Mouse (Mus musculus) gastrocnemius, postnatal 14 days (tissue): ENCODE measurements around the gene Syce3. TPM values are rescaled to one million over a fixed set of nuclear protein-coding genes. Genes with fewer than 3 reads are reported as not detected.

ENCODE experiments used
- DNase-seq: peaks from one replicate; pipeline ENCODE4 v3.0.0; 2021; ENCODE audit warnings: mixed read lengths
- intact Hi-C: fragments of 180-260 bp; cut with DNase I; formaldehyde crosslinking; loops from one replicate; pipeline ENCODE4 v1.15.1; 2025; ENCODE audit warnings: low total_unique reads
- total RNA-seq, 2 experiments: library from RNA; stranded (reverse); gene quantifications; 2 replicates each; pipeline ENCODE4 v1.2.3; 2021

Gene Syce3
- total RNA-seq, 2 experiments from 2014 or later: not detected

DNA sequence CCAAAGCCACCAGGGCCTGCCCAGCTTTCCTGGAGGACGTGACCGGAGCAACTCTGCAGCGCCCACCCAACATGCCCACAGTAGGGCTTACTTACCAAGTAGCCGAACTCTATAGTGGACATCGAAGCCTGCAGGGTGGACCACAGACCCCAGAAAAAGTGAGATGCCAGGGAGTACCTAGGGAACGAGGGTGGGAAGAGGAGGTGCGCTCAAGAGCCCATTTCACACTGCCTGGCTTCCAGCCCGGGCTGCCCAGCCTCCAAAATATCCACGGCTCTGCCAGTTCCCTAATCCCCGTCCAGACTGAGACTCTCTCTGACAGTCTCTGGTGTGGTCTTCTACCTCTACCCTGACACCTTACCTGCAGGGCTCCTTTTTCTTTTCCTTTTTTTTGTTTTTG lies 16.4 kb upstream of the Syce3 start:
- no peak for DNase-seq
- intact Hi-C loops: no loop called here

DNA sequence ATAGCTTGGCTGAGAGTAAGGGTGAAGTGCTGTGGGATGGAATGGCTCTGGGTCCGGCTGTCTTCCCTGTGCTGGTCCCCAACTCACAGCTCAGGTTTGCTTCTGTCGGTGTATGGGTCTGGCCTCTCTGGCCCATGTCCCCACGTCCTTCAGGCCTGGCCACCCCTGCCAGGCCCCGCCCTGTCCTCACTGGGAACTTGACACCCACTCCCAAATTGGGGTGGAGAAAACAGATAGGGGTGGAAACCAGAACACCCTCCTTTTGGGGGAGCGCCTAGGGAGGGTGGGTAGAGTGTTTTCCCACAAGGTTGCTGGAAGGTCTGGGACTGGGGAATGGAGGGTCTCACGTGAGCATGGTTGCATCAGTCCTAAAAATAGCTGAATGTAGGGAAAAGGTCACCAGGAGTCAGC lies 15.4 kb upstream of the Syce3 start, which contains the start of gene Cpt1b:
Cpt1b (minus strand) TSS at position 153 of the 411 bp plus-strand sequence.
- peak; percentile 67 for DNase-seq

GRCm38 (mm10) chr15:89424621-89425020 lies 14.3 kb upstream of the Syce3 start:
- intact Hi-C loops: no loop called here
- no peak for DNase-seq

More for the DNA sequence above, 15.4 kb upstream of the Syce3 start, which contains the start of gene Cpt1b:
- intact Hi-C loops: no loop called here

DNA sequence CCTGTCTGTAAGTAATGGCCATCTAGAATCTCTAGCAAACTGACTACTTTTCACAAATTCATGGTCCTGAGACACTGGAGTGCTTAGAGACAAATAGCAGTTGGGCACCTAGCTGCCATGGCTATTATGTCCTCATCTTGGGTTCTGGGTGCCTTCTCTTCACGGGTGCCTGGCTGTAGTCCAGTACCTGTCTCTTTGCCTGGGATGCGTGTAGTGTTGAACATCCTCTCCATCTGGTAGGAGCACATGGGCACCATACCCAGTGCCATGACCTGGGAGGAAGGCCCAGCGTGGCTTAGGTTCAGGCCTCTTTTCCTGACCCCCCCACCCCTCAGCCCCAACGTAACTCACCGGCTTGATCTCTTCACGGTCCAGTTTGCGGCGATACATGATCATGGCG lies 11.6 kb upstream of the Syce3 start:
- intact Hi-C loops: no loop called here
- DNase-seq: no peak

DNA sequence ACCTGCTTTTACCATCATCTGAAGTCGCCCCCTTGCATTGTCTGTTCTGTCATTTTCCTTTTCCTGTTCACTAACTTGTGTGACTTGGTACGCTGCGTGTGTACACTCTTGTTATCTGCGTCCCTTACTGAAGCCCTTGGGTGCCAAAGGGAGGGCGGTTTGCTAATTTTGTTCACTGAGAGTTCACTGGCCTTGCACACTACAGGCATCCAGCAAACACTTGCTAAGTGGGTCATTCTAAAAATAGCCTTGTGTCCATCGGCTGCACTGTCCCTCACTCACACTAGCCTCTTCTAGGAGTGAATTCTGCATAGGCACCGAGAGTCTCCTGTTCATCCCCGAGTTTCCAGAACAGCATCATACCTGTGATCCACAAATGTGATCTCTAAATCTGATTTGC lies 5.0 kb upstream of the Syce3 start:
- no peak for DNase-seq
- intact Hi-C loops: no loop called here

DNA sequence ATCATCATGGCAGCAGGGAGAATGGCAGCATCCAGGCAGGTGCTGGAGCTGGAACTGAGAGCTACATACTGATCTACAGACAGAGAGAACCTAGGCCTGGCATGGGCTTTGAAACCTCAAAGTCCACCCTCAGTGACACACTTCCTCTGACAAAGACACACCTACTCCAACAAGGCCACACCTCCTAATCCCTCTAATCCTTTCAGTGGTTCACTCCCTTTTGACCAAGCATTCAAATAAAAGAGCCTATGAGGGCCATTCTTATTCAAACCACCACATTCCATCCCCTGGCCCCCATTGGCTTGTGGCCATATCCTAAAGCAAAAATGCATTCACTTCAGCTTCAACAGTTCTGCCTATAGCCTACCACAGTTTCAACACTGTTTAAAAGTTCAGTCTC lies 3.6 kb downstream of the Syce3 start:
- intact Hi-C loops: no loop called here
- no peak for DNase-seq

GRCm38 (mm10) chr15:89404831-89405623 lies 5.3 kb downstream of the Syce3 start:
- intact Hi-C loops: no loop called here
- no peak for DNase-seq

DNA sequence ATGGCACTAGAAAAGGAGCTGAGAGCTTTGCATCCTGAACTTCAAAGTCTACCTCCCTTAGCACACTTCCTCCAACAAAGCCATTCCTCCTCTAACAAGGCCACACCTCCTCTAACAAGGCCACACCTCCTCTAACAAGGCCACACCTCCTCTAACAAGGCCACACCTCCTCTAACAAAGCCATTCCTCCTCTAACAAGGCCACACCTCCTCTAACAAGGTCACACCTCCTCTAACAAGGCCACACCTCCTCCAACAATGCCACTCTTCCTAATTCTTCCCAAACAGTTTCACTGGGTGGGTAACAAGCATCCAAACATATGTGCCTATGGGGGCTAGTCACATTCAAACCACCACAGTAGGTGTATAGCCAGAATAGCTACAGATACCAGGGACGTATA lies 7.8 kb downstream of the Syce3 start:
- intact Hi-C loops: no loop called here

DNA sequence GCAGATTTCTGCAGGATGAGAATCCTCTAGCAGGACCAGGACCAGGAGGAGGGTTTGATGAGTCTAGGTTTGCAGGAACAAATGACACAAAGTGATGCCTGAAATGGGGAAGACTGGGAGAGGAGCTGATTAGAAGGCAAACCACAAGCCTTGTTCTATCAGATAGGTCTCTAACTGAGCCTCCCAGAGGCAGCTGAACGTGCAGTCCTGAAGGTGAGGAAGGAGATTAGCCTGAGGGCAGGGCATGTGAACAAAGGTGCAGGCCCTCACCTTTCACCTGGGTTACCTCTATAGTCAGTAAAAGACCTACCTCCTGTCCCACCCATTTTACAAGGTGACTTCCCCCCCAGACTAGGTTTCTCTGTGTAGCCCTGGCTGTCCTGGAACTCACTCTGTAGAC lies 10.6 kb downstream of the Syce3 start:
- DNase-seq: no peak
- intact Hi-C loops: no loop called here

More for the DNA sequence above, 7.8 kb downstream of the Syce3 start:
- no peak for DNase-seq

GRCm38 (mm10) chr15:89398146-89398545 lies 12.2 kb downstream of the Syce3 start:
- intact Hi-C loops: no loop called here
- DNase-seq: no peak

DNA sequence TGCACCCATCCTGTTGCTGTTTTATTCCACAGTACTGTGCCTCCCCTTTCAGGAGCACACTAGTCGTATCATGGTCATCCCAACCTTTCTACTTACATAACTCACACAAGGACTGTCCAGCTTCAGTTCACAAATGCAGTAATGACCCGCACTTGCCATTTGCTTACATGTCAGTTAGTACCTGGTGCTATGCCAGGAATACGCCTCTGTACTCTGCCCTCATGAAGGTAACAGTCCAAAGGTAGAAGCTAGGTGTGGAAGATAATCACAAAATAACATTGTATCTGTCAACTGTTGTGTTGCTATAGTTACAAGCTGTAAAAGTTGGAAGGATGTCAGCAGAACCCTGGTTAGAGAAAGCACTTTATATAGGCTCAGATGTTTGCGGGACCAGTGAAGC lies 13.4 kb downstream of the Syce3 start:
- intact Hi-C loops: no loop called here
- DNase-seq: no peak

DNA sequence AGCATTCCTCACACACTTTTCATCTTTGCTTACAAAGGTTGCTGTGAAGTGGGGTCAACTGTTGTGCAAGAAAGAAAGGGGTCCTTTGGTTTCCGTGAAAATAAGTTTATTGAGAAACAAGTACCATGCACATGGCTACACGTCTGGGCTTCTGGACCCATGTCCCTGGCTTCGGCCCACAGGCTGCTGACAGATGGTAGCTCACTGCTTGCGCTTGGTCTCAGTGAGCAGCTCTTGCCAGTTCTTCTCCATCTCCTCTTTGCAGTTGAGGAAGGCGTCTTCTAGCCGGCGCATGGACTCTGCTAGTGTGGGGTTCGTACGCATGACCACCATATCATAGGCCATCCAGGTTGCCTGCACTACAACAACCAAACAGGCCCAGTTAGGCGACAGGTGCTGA lies 20.2 kb downstream of the Syce3 start:
- DNase-seq: no peak
- intact Hi-C loops: no loop called here

- no peak for DNase-seq
- intact Hi-C loops: no loop called here
These were observed 23.2 kb downstream of the Syce3 start for GRCm38 (mm10) chr15:89387127-89387526.

- intact Hi-C loops: no loop called here
- DNase-seq: no peak
These were observed 25.7 kb downstream of the Syce3 start, which contains the start of gene Klhdc7b for GRCm38 (mm10) chr15:89384617-89385016. Klhdc7b (plus strand) TSS chr15:89384917.

DNA sequence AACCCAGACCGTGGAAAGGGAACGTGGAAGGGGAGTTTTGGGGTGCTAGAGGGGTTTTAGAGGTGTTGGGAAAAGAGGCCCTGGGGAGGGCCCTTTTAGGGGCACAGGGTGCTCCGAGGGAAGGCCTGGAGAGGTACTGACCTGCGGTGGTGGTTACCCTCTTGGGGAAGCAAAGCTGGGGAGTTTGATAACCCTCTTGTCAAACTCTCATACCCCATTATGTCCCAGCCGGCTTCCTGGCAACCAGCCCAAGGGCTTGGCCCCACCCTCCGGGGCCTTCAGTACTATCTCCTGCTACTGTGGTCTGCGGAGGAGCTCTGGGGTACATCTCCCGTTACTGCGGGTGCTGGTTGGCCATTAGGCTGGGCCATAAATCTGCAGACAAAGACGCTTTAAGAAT lies 30.9 kb downstream of the Syce3 start:
- no peak for DNase-seq
- intact Hi-C loops: no loop called here

DNA sequence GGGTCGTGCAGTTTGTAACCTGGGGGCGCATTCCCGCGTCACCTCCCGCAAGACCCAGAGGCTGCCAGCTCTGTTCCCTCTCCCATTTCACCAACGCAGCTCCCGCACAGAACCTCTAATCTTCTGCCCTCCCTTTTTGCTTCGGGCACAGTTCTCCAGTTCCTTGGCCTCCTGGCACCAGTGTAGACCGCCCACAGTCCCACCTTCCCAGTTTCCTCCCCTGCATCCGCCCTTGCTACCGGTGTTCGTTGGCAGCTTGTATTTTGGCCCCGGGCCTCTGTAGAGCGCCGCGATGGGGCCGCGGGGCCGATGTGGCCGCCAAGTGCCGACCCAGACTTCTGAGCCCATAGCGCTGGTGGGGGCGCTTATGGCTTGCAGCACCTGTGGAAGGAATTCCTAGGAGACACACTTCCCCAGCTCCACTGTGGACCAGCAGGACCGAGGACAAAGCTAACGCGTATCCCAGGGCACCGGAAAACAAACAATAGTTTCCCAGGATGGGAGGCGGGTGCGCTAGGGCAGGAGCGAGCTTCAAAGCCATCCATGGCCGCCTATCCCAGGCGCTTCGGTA lies 31.4 kb downstream of the Syce3 start, which contains the start of gene Odf3b:
Odf3b (minus strand) TSS at position 452 of the 571 bp plus-strand sequence.
- DNase-seq: no peak
- intact Hi-C loops: no loop called here

GRCm38 (mm10) chr15:89377938-89378828 lies 32.1 kb downstream of the Syce3 start:
- DNase-seq: no peak
- intact Hi-C loops: no loop called here

- intact Hi-C loops: no loop called here
These were observed 32.9 kb downstream of the Syce3 start for GRCm38 (mm10) chr15:89377362-89377761.

GRCm38 (mm10) chr15:89376957-89377356 lies 33.3 kb downstream of the Syce3 start, which contains the start of gene Tymp:
Tymp (minus strand) TSS chr15:89377039.
- DNase-seq: no peak
- intact Hi-C loops: no loop called here

More at GRCm38 (mm10) chr15:89377362-89377761, 32.9 kb downstream of the Syce3 start:
- no peak for DNase-seq

GRCm38 (mm10) chr15:89376040-89376439 lies 34.3 kb downstream of the Syce3 start:
- DNase-seq: no peak
- intact Hi-C loops: no loop called here
